Mouse (Mus musculus): ENCODE data around the gene Nfam1. TPM values are rescaled to one million over a fixed set of nuclear protein-coding genes. Genes with fewer than 3 reads are reported as not detected.
A peak's percentile ranks its signal among the peaks of the same experiment; 100 is the strongest.
"Not testable (repeated sequence)": the region's sequence is repeated elsewhere in the genome, so short reads cannot be mapped to it uniquely, and the experiment has no call there.

Gene Nfam1
- total and polyA plus RNA-seq, 3 experiments, result 0.04 to 0.81 (median 0.20) TPM

DNA sequence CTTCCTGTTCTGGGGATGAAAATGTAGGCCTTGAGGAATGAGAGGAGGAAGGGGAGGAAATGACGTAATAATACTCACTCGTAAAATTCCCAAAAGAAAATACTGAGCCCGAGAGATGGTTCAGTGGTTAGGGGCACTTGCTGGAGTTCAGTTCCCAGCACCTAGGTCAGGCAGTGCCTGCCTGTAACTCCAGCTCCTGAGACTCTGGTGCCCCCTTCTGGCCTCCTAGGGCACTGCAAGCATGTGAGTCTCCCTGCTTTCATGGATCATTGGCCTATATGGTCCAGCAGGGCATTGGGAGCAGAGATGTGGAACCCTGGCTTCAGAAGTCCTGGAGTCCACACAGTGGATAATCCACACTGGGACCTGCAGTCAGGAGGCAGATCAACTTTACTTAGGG, 13.2 kb upstream of the Nfam1 start:
- H3K79me2 ChIP-seq (replicated peaks; ENCODE audit: control insufficient read depth, extremely low read depth, insufficient read depth, poor library complexity, severe bottlenecking), result no peaks in the 10 kb centered on the region
- H3K27ac ChIP-seq (ENCODE audit: insufficient read depth, low read depth), result no peak overlapping the region
- dilution Hi-C loops (cut with MboI; ENCODE audit: extremely low pct_ligation_motif_present, extremely low pct_unique_long_range_greater_than_20kb, low sequenced_read_pairs), result no loop called here
- no peaks in the 10 kb centered on the region for H3K4me1 ChIP-seq (ENCODE audit: control insufficient read depth in 1 of 2, insufficient read depth in 2 of 2)
- no peak overlapping the region for H3K4me2 ChIP-seq (ENCODE audit: insufficient read depth, low read depth, poor library complexity, severe bottlenecking)
- no peak overlapping the region for H3K4me3 ChIP-seq (replicated peaks in 1 of 3; ENCODE audit: low read depth in 2 of 3, low read length in 2 of 3, poor library complexity in 1 of 3)
- in situ Hi-C loops (cut with MboI; ENCODE audit: low pct_ligation_motif_present, low pct_unique_long_range_greater_than_20kb, low sequenced_read_pairs), result loop anchor here (10.0 kb wide), 1 partner anchor 242 kb away; no protein-coding TSS in a partner anchor
- peaks cover 14% of the 10 kb centered on the region for H3K9me3 ChIP-seq (replicated peaks; ENCODE audit: low read length)
- H3K9ac ChIP-seq (ENCODE audit: insufficient read depth, low read depth), result no peak overlapping the region
- no peak for DNase-seq (ENCODE audit: extremely low read depth)
- TF ChIP-seq ZKSCAN1 (IDR thresholded peaks at IDR 0.05; ENCODE audit: borderline replicate concordance, low read depth, low read length), result no peak
- TF ChIP-seq SMC3 (IDR thresholded peaks at IDR 0.05; ENCODE audit: low read depth, low read length), result peak; percentile 19; the same call in 1 of the 2 replicates
- TF ChIP-seq RAD21 (IDR thresholded peaks at IDR 0.05; ENCODE audit: low read depth, low read length), result peak; percentile 10
- peak; percentile 37 to 44 for TF ChIP-seq CTCF (conservative IDR thresholded peaks at IDR 0.05 in 1 of 2, IDR thresholded peaks at IDR 0.05 in 1 of 2; ENCODE audit: low read depth in 2 of 2, low read length in 2 of 2)
- H3K27me3 ChIP-seq (replicated peaks), result peaks cover under 1% of the 10 kb centered on the region
- H3K36me3 ChIP-seq (replicated peaks in 1 of 2; ENCODE audit: control insufficient read depth in 1 of 2, insufficient read depth in 1 of 2, low read length in 1 of 2), result no peaks in the 10 kb centered on the region

DNA sequence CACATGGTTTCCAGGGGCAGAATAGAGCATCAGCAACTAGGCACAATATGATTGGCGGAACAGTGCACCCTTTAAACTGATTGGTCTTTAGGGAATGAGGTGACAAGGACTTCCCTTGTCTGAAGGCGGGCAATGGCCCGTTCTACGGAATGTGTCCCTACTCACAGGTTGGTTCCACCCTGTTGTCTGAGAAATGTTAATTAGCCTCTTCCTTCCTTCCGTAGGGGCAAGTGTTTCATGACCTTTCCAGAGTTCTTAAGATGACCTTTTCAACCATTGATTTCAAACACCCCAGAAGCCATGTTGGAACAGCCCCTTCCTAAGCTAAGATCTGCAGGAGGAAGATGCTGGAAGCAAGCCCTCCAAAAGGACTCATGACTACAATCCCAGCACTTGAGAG, 12.5 kb upstream of the Nfam1 start:
- dilution Hi-C loops (cut with MboI; ENCODE audit: extremely low pct_ligation_motif_present, extremely low pct_unique_long_range_greater_than_20kb, low sequenced_read_pairs); H3K27ac ChIP-seq (ENCODE audit: insufficient read depth, low read depth); H3K36me3 ChIP-seq (replicated peaks in 1 of 2; ENCODE audit: control insufficient read depth in 1 of 2, insufficient read depth in 1 of 2, low read length in 1 of 2); H3K4me1 ChIP-seq (ENCODE audit: control insufficient read depth in 1 of 2, insufficient read depth in 2 of 2); DNase-seq (ENCODE audit: extremely low read depth); H3K9ac ChIP-seq (ENCODE audit: insufficient read depth, low read depth); H3K4me2 ChIP-seq (ENCODE audit: insufficient read depth, low read depth, poor library complexity, severe bottlenecking); H3K4me3 ChIP-seq (replicated peaks in 1 of 3; ENCODE audit: low read depth in 2 of 3, low read length in 2 of 3, poor library complexity in 1 of 3); H3K79me2 ChIP-seq (replicated peaks; ENCODE audit: control insufficient read depth, extremely low read depth, insufficient read depth, poor library complexity, severe bottlenecking); H3K27me3 ChIP-seq (replicated peaks): not testable (repeated sequence)
- peaks cover 14% of the 10 kb centered on the region for H3K9me3 ChIP-seq (replicated peaks; ENCODE audit: low read length)
- in situ Hi-C loops (cut with MboI; ENCODE audit: low pct_ligation_motif_present, low pct_unique_long_range_greater_than_20kb, low sequenced_read_pairs), result loop anchor here (10.0 kb wide), 1 partner anchor 241 kb away; no protein-coding TSS in a partner anchor

DNA sequence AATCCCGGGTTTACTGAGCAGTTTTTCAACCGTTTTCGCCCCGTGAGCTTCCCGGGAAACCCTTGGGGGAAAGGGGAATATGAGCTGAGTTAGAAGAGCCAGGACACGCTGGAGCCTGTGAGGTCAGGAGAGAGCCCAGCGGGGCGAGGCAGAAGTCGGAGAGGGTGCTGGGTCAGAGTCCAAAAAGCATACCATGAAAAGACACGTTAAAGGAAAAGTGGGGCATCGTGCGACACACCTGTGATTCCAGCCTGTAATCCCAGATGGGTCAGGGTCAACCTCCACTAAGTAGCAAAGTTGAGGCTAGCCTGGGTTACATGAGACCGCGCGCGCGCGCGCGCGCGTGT, 10.2 kb upstream of the Nfam1 start:
- Histone ChIP-seq H3K4me1 (ENCODE audit: control insufficient read depth in 1 of 2, insufficient read depth in 2 of 2) (peaks cover 12 to 21% of the 10 kb centered on the region in 2 experiments), H3K27ac (ENCODE audit: insufficient read depth, low read depth) (no peak overlapping the region), H3K4me2 (ENCODE audit: insufficient read depth, low read depth, poor library complexity, severe bottlenecking) (no peak overlapping the region), H3K9me3 (replicated peaks; ENCODE audit: low read length) (peaks cover 14% of the 10 kb centered on the region), H3K36me3 (replicated peaks in 1 of 2; ENCODE audit: control insufficient read depth in 1 of 2, insufficient read depth in 1 of 2, low read length in 1 of 2) (no peaks in the 10 kb centered on the region), H3K27me3 (replicated peaks) (peaks cover 2% of the 10 kb centered on the region), H3K9ac (ENCODE audit: insufficient read depth, low read depth) (no peak overlapping the region), H3K4me3 (replicated peaks in 1 of 3; ENCODE audit: low read depth in 2 of 3, low read length in 2 of 3, poor library complexity in 1 of 3) (no peak overlapping the region), H3K79me2 (replicated peaks; ENCODE audit: control insufficient read depth, extremely low read depth, insufficient read depth, poor library complexity, severe bottlenecking) (no peaks in the 10 kb centered on the region)
- TF ChIP-seq CTCF (conservative IDR thresholded peaks at IDR 0.05 in 1 of 2, IDR thresholded peaks at IDR 0.05 in 1 of 2; ENCODE audit: low read depth in 2 of 2, low read length in 2 of 2) (no peak), NRF1 (IDR thresholded peaks at IDR 0.05; ENCODE audit: low read depth, low read length) (no peak), MAZ (IDR thresholded peaks at IDR 0.05; ENCODE audit: low read depth, low read length) (no peak), EP300 (IDR thresholded peaks at IDR 0.05; ENCODE audit: low read length) (no peak), MAX (IDR thresholded peaks at IDR 0.05; ENCODE audit: low read length) (no peak), BHLHE40 (IDR thresholded peaks at IDR 0.05; ENCODE audit: low read depth, low read length) (no peak), NELFE (IDR thresholded peaks at IDR 0.05; ENCODE audit: low read depth, low read length) (no peak), ETS1 (conservative IDR thresholded peaks at IDR 0.05; ENCODE audit: low read depth, low read length) (no peak), POLR2AphosphoS2 (IDR thresholded peaks at IDR 0.05; ENCODE audit: low read depth, low read length) (no peak), RAD21 (IDR thresholded peaks at IDR 0.05; ENCODE audit: low read depth, low read length) (no peak), GABPA (IDR thresholded peaks at IDR 0.05; ENCODE audit: insufficient replicate concordance, low read depth, low read length) (no peak), MEF2A (IDR thresholded peaks at IDR 0.05; ENCODE audit: borderline replicate concordance, low read depth, low read length) (no peak), E2F4 (IDR thresholded peaks at IDR 0.05; ENCODE audit: insufficient replicate concordance, low read depth, low read length) (no peak), PAX5 (IDR thresholded peaks at IDR 0.05; ENCODE audit: low read length) (no peak), CHD1 (IDR thresholded peaks at IDR 0.05; ENCODE audit: low read depth, low read length) (no peak), TCF12 (IDR thresholded peaks at IDR 0.05; ENCODE audit: low read depth, low read length) (no peak), JUND (conservative IDR thresholded peaks at IDR 0.05; ENCODE audit: low read depth, low read length) (no peak), UBTF (IDR thresholded peaks at IDR 0.05; ENCODE audit: low read depth, low read length) (no peak), CHD2 (IDR thresholded peaks at IDR 0.05; ENCODE audit: low read length) (no peak), ELF1 (IDR thresholded peaks at IDR 0.05; ENCODE audit: low read depth, low read length) (no peak)
- no peak for DNase-seq (ENCODE audit: extremely low read depth)
- dilution Hi-C loops (cut with MboI; ENCODE audit: extremely low pct_ligation_motif_present, extremely low pct_unique_long_range_greater_than_20kb, low sequenced_read_pairs), result no loop called here
- in situ Hi-C loops (cut with MboI; ENCODE audit: low pct_ligation_motif_present, low pct_unique_long_range_greater_than_20kb, low sequenced_read_pairs), result loop anchor here (10.0 kb wide), 1 partner anchor 239 kb away; no protein-coding TSS in a partner anchor
